Mouse (Mus musculus) liver, adult 2 months (tissue): ENCODE measurements around the gene Rack1. TPM values are rescaled to one million over a fixed set of nuclear protein-coding genes. Genes with fewer than 3 reads are reported as not detected.
A peak's percentile ranks its signal among the peaks of the same experiment; 100 is the strongest.

Source experiments
- DNase-seq: peaks from one replicate; pipeline ENCODE4 v3.0.0-alpha.2; 2011; ENCODE audit warnings: low read depth, low spot score; ENCODE audit errors: extremely low read depth
- H3K27ac ChIP-seq: fragments of 200-500 bp; replicated peaks from 2 replicates; pipeline ENCODE4 v1.5.1; 2012; ENCODE audit warnings: low read depth, mild to moderate bottlenecking, control low read depth, inconsistent platforms, low read length; ENCODE audit not compliant: insufficient read depth
- H3K27me3 ChIP-seq: fragments of 200-500 bp; 2 replicates; pipeline ENCODE4 v1.6.1; 2012; ENCODE audit warnings: mild to moderate bottlenecking, moderate library complexity, low read length, inconsistent platforms; ENCODE audit not compliant: control insufficient read depth, insufficient read depth
- H3K36me3 ChIP-seq: fragments of 200-500 bp; 2 replicates; pipeline ENCODE4 v1.6.1; 2012; ENCODE audit warnings: low read length, inconsistent platforms; ENCODE audit not compliant: control insufficient read depth, insufficient read depth
- H3K4me1 ChIP-seq: fragments of 200-500 bp; 2 replicates; pipeline ENCODE4 v1.6.1; 2011; ENCODE audit warnings: low read length; ENCODE audit not compliant: control insufficient read depth, insufficient read depth
- H3K4me3 ChIP-seq: fragments of 200-500 bp; 2 replicates; pipeline ENCODE4 v1.5.1; 2011; ENCODE audit warnings: low read depth, mild to moderate bottlenecking, control low read depth, low read length, moderate library complexity; ENCODE audit not compliant: insufficient read depth
- H3K79me2 ChIP-seq: fragments of 200-500 bp; 2 replicates; pipeline ENCODE4 v1.6.1; 2012; ENCODE audit warnings: inconsistent platforms, mild to moderate bottlenecking, low read length, moderate library complexity; ENCODE audit not compliant: control insufficient read depth, insufficient read depth
- H3K9ac ChIP-seq: fragments of 200-500 bp; 2 replicates; pipeline ENCODE4 v1.6.1; 2012; ENCODE audit warnings: low read depth, mild to moderate bottlenecking, control low read depth, inconsistent platforms, low read length
- CTCF ChIP-seq: fragments of 200-500 bp; IDR thresholded peaks from 2 replicates; pipeline ENCODE4 v1.5.1; 2011; ENCODE audit warnings: low read depth, low read length, control low read depth
- POLR2A ChIP-seq: fragments of 200-500 bp; IDR thresholded peaks from 2 replicates; pipeline ENCODE4 v1.6.1; 2011; ENCODE audit warnings: low read length, control low read depth; ENCODE audit not compliant: insufficient read depth; ENCODE audit errors: extremely low read depth
- WGBS: fragments of 180-500 bp; shearing (Covaris S2); methylation state at CpG from one replicate; pipeline ENCODE4 v1.1.7; 2018; 5-methylcytosine and 5-hydroxymethylcytosine counted together
- polyA plus RNA-seq: library from polyadenylated mRNA; depleted of rRNA; stranded (reverse); fragments of >200 nt; gene quantifications from 2 replicates; pipeline ENCODE4 v1.2.3, GENCODE M21; 2012
- total RNA-seq: library from RNA; depleted of rRNA; stranded (reverse); fragments of >200 nt; gene quantifications from 2 replicates; pipeline ENCODE4 v1.2.3, GENCODE M21; 2014

Rack1 gene
- total and polyA plus RNA-seq, 2 experiments = 507 to 687 TPM

DNA sequence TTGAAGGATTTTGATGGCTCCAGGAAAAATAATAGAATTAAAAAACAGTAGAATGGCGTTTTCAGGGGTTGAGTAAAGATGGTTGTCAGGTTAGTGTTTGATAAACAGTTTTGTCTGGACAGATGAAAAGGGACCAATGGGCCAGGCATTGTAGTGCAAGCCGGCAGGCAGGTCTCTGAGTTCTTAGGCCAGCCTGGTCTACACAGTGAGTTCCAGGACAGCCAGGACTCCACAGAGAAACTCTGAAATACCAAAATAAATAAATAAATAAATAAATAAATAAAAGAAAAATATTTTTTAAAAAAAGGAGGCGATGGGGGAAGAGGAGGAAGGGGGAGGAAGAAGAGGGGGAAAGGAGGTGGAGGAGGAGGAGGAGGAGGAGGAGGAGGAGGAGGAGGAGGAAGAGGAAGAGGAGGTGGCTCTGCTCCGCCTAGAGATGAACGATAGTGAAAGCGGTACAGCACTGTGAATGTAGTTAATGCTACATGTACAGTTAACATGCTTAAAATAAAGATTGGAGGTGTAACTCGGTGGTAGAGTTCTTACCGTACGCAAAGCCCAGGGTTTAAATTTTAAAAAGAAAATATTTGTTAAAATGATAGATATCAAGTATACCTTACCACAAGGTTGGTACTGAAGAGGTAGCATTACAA, 33.1 kb downstream of the Rack1 start:
- H3K27ac ChIP-seq = no peak overlapping the region
- no peak overlapping the region for H3K9ac ChIP-seq
- WGBS = 45% methylated on average over 9 of the region's 9 CpGs
- no peaks in the 10 kb centered on the region for H3K79me2 ChIP-seq
- TF ChIP-seq POLR2A = no peak
- TF ChIP-seq CTCF = no peak
- H3K4me1 ChIP-seq = peaks cover 6% of the 10 kb centered on the region
- DNase-seq = no peak
- H3K4me3 ChIP-seq = peak overlapping the region; percentile 28
- no peaks in the 10 kb centered on the region for H3K36me3 ChIP-seq
- no peaks in the 10 kb centered on the region for H3K27me3 ChIP-seq

GRCm38 (mm10) chr11:48833731-48834639, 33.9 kb downstream of the Rack1 start:
- DNase-seq = peak; percentile 85
- peak overlapping the region; percentile 85 for H3K9ac ChIP-seq

DNA sequence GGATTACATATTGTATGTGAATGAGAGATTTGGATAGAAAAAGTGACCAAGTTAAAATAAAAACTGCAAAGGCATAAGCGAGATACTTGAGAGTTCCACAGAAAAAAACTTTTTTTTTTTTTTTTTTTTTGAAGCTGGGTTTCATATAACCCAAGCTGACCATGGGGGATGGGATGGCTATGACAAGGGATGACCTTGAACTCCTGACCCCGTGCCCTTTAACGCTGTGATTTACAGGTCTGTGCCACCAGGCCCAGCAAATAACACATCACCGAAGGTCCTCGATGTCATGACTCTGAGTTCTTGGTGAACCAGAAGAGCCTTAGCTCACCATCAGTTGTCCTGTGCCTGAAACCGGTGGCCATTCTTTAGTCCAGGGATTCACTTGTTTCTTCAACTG, 35.8 kb downstream of the Rack1 start:
- no peaks in the 10 kb centered on the region for H3K27me3 ChIP-seq
- no peak for DNase-seq
- H3K4me3 ChIP-seq = no peak overlapping the region
- 53% methylated on average over 6 of the region's 6 CpGs for WGBS
- no peak for TF ChIP-seq POLR2A
- TF ChIP-seq CTCF = no peak
- H3K27ac ChIP-seq = 0 out of 2 replicates have a peak overlapping the region, but pooled peaks have one; percentile 9
- no peaks in the 10 kb centered on the region for H3K79me2 ChIP-seq
- no peak overlapping the region for H3K9ac ChIP-seq
- peaks cover 16% of the 10 kb centered on the region for H3K4me1 ChIP-seq
- H3K36me3 ChIP-seq = no peaks in the 10 kb centered on the region

More at GRCm38 (mm10) chr11:48833731-48834639, 33.9 kb downstream of the Rack1 start:
- no peak for TF ChIP-seq POLR2A
- no peak for TF ChIP-seq CTCF
- H3K4me1 ChIP-seq = peaks cover 12% of the 10 kb centered on the region
- no peaks in the 10 kb centered on the region for H3K79me2 ChIP-seq
- under 1% methylated on average over 30 of the region's 30 CpGs for WGBS
- no peaks in the 10 kb centered on the region for H3K36me3 ChIP-seq
- H3K4me3 ChIP-seq = peak overlapping the region; percentile 77
- H3K27ac ChIP-seq = peak overlapping the region; percentile 84
- H3K27me3 ChIP-seq = no peaks in the 10 kb centered on the region

DNA sequence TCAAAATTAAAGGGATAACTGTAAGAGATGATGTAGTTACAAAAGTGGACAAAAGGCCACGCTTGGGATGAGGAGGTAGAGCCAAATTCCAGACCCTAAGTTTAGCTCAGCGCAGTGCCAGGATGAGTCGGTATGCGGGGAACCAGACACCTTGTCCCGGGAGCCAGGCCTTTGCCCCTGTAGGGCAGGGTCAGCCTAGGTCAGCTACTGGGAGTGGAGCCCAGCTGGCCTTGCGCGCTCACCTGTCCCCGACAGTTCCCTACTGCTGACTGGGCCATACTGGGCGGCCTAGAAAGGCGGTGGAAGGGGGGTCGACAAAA, 36.8 kb downstream of the Rack1 start:
- peak; percentile 88 for DNase-seq
- Histone ChIP-seq H3K9ac (peak overlapping the region; percentile 95), H3K27me3 (no peaks in the 10 kb centered on the region), H3K79me2 (no peaks in the 10 kb centered on the region), H3K27ac (peak overlapping the region; percentile 85), H3K36me3 (no peaks in the 10 kb centered on the region), H3K4me3 (peak overlapping the region; percentile 91), H3K4me1 (peaks cover 16% of the 10 kb centered on the region)
- 13% methylated on average over 11 of the region's 11 CpGs for WGBS
- TF ChIP-seq CTCF (no peak), POLR2A (no peak)

DNA sequence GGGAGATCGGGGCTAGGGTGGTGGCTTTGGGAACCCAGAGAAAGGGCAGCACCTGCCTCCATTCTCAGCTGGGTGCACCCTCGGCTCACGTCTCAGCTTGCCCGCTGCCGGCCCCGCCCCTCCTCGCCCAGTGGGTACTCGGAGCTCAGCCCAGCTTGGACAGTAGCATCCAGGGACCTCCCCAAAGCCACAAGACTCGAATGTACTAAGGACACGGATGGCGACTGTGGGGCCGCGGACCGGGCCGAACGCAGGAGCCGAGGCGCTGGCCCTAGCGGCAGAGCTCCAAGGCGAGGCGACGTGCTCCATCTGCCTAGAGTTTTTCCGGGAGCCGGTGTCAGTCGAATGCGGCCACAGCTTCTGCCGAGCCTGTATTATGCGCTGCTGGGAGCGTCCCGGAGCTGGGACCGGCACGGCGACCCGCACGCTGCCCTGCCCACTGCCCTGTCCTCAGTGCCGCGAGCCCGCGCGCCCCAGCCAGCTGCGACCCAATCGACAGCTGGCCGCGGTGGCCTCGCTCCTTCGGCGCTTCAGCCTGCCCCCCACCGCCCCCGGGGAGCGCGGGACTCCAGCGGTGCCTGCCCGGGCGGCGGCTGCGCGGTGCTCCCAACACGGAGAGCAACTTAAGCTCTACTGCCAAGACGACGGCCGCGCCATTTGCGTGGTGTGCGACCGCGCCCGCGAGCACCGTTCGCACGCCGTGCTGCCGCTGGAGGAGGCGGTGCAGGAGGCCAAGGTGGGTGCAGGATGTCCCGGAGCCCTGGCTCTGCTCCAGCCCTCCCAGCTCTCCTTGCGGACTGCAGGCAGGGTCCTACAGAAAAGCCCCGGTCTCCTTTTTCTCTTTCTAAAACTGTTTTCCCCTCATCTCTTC, 37.4 kb downstream of the Rack1 start:
- DNase-seq = no peak
- Histone ChIP-seq H3K4me1 (peaks cover 16% of the 10 kb centered on the region), H3K79me2 (no peaks in the 10 kb centered on the region), H3K4me3 (peak overlapping the region; percentile 91), H3K36me3 (no peaks in the 10 kb centered on the region), H3K27ac (peak overlapping the region; percentile 85), H3K9ac (peak overlapping the region; percentile 95), H3K27me3 (no peaks in the 10 kb centered on the region)
- no peak for TF ChIP-seq CTCF
- TF ChIP-seq POLR2A = 0 out of 2 replicates have a peak, but pooled peaks have one; percentile 33
- under 1% methylated on average over 73 of the region's 77 CpGs for WGBS
